Mouse (Mus musculus) CD4-positive, CD25-positive, alpha-beta regulatory T cell, adult 2 months (primary cell): Measurements from ENCODE around the gene Nanos2.

Experiments
- DNase-seq: peaks from one replicate; pipeline ENCODE4 v3.0.0-alpha.2; 2012; ENCODE audit warnings: low read depth, low spot score

The Nanos2 gene

DNA sequence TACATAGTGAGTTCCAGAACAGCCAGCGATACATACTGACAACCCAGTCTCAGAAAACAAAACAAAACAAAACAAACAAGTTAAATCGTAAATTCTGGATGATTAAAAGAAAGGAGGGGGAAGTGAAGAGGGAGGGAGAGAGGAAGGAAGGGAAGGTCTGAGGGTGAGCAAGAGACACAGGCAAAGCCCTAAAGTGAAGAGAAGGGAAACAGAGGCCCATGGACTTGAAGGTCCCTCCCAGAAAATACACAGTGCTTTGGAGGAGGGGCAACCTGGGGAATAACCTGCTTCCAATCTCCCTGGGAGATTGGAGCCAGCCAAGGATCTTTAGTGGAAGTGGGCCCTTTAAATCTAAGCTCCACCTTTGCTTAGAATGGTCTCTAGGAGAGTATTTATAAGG lies at the start of gene Nanos2:
Nanos2 (plus strand) TSS at position 301 of the 400 bp plus-strand sequence.
- no peak for DNase-seq

DNA sequence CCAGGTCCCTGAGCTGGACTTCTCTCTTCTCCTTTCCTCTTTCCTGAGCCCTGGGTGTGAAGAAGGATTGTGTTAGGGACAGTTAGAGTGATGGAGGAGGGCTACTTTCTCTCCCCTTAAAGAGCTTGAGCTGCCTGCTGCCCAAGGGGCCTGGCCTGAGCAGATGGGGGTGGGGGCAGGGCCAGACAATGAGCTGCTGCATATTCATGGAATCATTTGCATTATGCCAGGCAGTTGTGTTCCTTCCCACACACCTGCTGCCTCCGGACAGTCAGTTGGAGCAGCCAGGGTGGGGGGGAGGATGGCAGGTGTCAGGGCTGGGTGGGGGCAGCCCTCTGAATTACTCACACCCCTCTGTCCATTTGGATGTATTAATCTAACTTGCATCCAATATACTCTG lies 44.8 kb upstream of the Nanos2 start:
- no peak for DNase-seq

DNA sequence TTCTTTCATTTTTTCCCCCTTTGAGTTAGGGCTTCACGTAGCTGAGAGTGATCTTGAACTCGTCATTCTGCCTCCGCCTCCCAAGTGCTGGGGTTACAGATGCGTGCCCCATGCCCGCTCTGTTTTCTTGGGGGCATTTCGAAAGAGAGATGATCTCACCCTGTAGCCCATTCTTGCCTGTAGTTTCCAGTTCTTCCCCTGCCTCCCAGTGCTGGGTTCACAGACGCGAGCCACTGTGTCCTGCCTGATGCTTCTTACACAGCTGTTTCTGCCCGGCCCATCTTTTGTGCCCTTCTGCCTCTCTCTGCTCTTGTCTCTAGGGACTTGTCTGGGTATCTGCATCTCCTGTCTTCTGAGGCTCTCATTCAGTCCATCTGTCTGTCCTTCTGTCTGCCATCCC lies 44.4 kb upstream of the Nanos2 start:
- no peak for DNase-seq

DNA sequence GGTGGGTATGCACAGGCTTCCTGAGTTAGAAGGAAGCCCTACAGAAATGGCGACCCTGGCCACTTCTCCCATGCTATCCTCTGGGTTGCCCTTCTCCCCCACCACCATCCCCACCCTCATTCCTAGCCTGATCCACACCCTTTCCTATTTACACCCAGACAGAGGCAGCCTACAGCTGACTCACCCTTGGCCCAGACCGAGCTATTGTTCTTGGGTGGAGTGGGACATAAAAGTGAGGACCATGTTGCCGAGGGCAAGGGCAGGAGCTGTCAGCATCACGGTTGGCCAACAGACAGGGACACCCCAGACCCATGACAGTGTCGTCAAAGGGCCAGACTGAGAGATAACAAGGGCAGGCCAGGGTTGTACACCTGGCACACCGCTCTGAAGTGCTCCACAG lies 39.0 kb upstream of the Nanos2 start:
- no peak for DNase-seq

DNA sequence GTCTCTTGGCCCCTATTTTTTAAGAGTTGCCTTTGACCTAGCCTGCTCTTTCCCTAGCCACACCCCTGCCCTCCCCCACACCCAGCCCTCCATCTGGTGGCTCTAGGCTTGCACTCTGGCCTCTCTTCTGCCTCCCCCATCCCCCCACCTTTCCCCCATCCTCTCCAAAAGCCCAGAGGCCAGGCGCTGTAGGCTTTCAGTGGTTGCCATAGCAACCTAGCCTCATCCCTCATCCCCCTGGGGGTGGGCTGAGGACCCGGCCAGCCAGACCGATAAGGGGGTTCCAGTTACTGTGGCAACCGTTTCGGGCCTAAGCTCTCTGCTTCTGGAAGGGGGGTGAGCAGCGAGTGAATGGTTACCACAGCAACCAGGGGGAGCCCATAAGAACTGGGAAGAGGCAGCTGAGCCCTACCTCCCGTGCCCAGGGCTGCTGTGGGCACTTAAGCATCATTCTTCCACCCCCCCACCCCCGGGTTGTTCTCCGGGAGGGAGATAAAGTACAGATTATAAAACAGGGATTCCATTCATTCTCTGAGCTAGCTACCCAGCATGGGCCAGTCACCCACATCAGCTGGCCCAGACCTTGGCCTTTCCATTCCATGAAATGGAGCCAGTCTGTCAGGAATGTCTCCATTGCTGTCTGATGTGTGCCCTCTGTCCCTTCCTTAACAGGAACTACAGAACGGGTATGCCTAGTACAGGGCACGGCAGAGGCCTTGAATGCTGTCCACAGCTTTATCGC lies 37.2 kb upstream of the Nanos2 start:
- no peak for DNase-seq

DNA sequence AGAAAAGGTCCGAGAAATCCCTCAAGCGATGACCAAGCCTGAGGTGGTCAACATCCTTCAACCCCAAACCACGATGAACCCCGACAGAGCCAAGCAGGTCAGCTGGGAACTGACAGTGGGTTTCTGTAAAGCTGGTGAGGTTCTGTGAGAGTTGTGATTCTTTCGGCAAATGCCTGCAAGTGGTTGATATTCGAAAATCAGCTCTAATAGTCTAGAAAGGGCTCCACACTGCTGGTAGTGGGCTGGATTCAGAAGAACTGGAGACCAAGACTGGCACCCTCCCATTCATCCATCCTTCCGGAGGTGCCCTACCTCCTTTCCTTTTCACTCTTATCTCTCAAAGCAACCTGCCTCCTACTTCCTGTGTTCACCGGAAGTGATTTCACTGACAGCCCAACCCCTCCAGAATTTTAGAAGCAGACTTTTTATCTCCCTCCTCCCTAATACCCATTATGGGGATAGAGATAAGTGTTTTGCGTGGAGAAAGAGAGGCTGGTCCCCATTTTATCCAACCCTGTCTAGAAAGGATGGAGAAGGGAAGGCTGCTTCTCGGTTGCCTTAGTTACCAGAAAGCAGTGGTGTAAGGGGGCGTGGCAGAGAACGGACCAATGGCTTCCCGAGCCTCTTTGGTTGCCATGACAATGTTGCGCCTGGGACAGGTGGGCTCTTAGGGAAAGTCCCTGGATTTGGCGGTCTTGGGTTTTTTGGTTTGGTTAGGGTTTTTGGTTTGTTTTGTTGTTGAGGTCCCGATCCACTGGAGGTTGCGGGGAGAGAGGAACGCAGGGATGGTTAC lies 36.5 kb upstream of the Nanos2 start:
- DNase-seq, result no peak

DNA sequence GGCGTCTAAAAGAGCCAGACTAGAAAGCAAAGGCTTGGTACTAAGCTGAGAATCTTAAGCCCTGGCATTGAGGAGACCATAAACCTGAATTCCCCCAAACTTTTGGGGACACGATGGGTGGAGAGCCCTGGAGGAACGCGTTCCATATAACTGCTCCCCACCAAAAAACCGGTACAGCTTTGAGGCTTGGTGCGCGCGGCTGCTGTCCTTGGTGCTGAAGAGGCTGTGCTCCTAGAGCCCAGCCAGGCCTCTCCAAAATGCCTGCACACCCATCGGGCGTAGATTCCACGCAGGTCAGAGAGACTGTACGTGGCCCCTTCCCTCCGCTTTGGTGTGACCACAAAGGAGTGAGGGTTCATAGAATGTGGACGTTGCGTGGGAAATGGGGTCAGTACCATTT lies 35.8 kb upstream of the Nanos2 start:
- peak; percentile 62 for DNase-seq

DNA sequence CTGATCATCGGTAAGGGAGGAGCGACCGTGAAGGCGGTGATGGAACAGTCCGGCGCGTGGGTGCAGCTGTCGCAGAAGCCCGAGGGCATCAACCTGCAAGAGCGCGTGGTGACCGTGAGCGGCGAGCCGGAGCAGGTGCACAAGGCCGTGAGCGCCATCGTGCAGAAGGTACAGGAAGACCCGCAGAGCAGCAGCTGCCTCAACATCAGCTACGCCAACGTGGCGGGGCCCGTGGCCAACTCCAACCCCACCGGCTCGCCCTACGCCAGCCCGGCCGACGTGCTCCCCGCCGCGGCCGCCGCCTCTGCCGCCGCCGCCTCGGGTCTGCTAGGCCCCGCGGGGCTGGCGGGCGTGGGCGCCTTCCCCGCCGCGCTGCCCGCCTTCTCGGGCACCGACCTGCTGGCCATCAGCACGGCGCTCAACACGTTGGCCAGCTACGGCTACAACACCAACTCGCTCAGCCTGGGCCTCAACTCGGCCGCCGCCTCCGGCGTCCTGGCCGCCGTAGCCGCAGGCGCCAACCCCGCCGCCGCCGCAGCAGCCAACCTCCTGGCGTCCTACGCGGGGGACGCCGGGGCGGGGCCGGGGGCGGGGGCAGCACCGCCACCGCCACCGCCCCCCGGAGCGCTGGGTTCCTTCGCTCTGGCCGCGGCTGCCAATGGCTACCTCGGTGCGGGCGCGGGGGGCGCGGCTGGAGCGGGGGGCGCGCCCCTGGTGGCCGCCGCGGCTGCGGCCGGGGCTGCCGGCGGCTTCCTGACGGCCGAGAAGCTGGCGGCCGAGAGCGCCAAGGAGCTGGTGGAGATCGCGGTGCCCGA lies 29.4 kb upstream of the Nanos2 start:
- DNase-seq, result peak; percentile 54

DNA sequence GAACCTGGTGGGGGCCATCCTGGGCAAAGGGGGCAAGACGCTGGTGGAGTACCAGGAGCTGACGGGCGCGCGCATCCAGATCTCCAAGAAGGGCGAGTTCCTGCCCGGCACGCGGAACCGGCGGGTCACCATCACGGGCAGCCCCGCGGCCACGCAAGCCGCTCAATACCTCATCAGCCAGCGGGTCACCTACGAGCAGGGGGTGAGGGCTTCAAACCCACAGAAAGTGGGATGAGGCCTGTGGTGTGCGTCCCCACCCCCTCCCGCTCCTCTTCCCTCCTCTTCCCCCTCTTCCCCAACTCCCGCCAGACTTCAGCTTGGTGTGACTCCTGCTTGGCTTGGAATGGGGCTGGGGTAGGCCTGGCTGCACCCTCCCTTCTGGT lies 28.8 kb upstream of the Nanos2 start:
- no peak for DNase-seq

DNA sequence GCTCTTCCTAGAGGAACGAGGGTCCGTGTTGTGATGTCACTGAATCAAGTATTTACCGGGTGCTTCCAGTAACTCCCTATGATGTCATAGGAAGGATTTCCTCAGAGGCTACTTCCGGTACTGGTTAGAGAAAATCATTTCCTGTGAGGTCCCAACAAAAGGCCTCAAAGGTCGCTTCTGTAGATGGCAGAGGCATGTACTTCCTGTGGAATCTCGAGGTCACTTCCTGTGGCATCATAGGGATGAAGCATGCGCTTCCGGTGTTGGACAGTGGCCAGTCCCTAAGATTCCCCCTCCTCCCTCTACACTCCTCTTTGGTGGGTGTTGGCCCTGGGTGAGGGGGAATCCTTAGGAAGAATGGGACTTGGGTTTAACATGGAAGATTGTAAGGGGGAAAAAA lies 27.8 kb upstream of the Nanos2 start:
- no peak for DNase-seq

DNA sequence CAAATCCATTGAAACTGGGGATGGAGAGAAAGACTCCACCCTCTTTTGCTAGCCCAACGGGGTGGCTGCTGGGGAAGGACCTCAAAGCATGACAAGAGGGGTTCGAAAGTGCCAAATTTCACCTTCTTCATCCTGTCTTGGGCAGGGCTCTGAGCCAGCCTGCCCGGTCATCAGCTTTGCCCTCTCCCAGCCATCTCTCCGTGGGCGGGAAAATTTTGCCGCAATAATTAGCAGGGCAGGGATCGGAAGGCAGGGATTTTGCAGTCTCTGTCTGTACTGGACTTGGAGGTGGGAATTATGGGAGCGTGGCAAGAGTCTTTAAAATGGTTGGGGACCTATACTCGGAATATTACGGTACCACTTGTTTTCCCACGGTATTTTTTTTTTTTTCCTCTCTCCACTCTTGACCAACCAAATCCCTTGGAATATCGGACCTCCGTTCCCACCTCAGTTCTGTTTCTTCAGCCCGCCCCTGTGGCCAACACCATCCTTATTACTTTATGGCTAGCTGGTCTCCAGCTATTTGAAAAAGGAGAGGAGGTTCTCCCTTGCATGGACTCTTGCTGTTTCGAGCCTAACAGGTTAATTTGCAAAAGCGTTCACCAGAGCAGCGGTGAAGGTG lies 24.9 kb upstream of the Nanos2 start:
- no peak for DNase-seq

DNA sequence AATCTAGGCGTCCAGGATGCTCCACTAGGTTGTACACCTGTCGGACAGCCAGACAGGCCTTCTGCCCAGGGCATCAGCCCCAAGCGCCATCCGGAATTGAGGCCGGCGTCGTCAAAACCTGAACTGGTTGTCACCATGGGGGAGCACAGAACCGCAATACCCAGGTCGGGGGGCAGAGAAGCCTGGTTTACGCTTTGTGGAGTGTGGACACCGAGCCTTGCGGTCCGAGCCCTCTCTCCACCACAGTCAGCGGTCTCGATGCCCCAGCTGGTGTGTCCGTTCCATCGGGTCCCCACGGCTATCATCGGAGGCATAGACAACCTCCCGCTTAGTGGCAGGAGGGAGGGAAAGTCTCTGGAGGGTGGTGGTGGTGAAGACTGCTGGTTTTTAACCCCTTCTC lies 24.4 kb upstream of the Nanos2 start:
- DNase-seq, result no peak

DNA sequence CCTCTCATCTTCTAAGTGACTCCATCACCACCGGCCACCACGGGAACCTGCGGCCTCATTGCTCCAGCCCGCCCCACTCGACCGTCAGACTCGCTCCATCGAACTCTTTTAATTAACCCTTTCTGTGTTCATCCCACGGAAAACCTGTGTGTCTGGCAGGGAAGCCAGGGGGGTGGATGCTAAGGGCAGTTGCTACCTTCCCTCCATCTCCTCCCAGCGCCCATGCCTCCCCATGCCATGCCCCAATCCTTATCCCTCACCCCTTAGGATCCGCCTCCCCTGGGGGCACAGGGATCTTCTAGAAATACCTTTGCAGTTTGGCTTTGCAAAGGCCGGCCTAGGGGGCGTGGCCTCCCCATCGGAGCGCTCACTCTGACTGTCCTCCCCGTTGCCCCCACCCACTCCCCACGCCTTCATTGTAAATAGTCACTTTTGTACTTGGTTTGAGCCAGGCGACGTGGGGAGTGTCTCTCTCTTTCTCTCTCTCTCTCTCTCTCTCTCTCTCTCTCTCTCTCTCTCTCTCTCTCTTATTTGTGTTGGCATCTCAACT lies 23.8 kb upstream of the Nanos2 start:
- no peak for DNase-seq

DNA sequence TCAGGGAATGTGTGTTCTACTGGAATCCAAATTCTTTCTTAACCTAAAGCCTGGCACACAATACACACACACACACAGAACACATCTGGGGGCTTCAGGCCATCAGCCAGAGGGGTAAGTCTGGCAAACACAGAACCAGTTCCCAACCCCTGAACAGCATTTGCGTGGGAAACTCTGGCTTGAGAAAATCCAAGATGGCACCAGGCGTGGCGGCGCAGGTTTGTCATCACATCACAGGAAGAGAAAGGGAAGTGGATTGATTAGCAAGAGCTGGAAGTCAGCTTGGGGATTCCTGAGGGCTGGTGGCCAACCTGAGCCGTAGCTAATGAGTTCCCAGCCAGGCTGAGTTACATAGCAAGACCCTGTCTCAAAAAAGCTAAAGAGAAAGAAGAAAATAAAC lies 21.9 kb upstream of the Nanos2 start:
- no peak for DNase-seq

DNA sequence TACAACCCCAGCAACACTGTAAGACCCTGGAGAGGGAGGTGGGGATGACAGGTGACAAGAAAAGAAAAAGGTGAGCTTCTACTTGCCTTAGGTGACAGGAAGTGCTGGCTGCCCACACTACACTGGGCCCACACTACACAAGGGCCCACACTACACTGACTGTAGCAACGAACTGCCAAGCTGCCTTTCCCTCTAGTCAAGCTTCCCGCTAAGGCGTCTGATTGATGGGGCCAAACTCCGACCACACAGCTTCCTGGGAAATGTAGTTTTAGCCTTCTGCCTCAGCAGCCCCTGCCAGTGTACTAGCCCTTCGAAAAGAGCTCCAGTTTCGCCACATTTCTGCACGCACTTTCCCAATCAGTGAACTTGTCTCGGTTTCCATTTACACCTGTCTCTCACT lies 19.6 kb upstream of the Nanos2 start:
- no peak for DNase-seq

DNA sequence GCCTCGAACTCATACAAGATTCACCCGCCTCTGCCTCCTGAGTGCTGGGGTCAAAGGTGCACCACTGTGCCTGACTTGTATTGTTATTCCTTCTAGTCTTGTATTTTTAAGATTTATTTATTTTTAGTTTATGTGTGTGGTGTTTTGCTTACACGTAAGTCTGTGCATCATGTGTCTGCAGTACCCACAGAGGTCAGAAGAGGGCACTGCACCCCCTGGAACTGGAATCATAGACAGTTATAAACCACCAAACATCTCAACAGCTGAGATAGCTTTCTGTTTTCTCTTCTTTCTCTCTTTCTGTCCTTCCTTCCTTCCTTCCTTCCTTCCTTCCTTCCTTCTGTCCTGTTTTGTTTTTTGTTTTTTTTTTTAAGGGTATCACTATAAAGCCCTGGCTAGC lies 16.2 kb upstream of the Nanos2 start:
- peak; percentile 34 for DNase-seq

DNA sequence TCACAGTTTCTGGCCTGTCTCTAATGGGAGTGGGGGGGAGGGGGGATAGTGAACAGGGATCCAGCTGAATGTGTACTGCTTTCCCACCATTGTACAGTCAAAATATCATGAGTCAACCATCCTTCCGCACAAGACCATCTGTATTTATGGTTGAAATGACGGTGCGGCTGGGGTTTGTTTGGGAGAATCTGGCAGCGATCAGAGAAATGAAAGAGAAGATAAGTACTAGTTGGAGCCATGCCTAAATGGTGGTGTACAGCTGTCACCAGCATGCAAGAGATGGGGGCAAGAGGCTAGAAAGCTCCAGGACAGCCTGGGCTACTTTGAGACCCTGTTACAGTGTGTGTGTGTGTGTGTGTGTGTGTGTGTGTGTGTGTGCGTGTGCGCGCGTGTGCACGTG lies 8.8 kb upstream of the Nanos2 start:
- DNase-seq, result no peak

DNA sequence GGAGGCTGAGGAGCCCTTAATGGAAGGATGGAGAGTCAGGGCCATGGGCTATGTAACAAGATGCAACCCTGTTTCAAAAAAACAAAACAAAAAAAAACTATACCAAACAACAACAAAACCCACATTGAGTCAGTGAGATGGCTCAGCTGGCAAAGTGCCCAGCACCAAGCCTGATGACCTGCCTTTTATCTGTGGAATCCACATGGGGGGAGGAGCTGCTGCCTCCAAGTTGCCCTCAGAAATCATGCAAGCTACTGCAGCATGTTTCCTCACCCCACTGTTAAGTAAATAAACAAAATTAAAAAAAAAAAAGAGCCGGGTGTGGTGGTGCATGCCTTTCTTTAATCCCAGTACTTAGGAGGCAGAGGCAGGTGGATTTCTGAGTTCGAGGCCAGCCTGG lies 697 bp upstream of the Nanos2 start:
- no peak for DNase-seq

DNA sequence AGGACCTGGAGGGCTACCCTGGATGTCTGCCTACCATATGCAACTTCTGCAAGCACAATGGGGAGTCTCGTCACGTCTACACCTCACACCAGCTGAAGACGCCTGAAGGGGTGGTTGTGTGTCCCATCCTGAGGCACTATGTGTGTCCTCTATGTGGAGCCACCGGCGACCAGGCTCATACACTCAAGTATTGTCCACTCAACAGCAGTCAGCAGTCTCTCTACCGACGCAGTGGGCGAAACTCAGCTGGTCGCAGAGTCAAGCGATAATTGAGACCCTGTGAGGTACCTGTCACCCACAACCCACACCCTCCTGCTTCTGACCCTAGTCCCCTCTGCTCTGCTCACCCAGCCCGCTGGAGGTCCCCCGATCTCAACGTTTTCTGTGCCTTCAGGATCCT lies 547 bp downstream of the Nanos2 start:
- no peak for DNase-seq

DNA sequence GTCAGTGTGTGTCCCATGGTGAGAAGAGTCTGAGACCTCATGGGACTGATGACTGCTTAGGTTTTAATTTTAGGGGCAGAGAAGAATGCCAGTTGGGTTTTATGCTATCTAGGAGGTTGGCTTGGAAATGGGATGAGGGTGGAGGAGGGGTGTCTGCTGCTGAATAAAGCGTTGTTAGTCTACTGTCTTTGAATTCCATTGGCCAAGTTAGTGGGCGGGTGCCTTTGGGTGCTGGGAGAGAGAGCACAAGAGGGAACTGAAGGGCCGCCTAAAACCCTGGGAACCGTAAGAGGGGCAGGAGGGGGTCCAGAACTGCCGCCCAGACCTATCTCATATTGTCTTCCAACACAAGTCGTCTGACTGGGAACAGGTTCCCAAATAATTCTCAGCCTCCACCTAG lies 1.6 kb downstream of the Nanos2 start:
- DNase-seq, result no peak

DNA sequence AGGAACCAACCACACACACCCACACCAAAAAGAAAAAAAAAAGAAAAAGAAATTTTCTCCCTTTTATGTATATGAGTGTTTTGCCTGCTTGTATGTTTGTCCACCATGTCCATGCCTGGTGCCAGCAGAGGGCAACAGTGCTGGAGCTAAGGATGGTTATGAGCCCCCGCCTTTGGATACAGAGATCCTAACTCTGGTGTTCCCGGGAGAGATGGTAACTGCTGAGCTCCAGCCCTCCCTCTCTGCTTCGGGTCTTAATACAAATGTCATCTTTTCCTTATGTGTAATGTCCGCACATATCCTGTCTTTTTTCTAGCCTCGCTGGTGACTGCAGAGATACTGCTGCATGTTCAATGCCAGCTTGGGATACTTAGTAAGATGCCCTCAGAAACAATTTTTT lies 2.8 kb downstream of the Nanos2 start:
- DNase-seq, result peak; percentile 28
